Mouse (Mus musculus) kidney, postnatal 0 days (tissue): ENCODE measurements around the gene Kctd18. TPM values are rescaled to one million over a fixed set of nuclear protein-coding genes. Genes with fewer than 3 reads are reported as not detected.
"Not testable (repeated sequence)": the region's sequence is repeated elsewhere in the genome, so short reads cannot be mapped to it uniquely, and the experiment has no call there.

Experiments used
- ATAC-seq: fragments of 200-750 bp; cut with Nextera tagmentation; replicated peaks from 2 replicates; pipeline ENCODE4 v1.8.0; 2017; ENCODE audit warnings: low read depth, moderate number of reproducible peaks, moderate TSS enrichment, moderate library complexity; ENCODE audit not compliant: low FRiP score
- DNase-seq: peaks from one replicate; pipeline ENCODE4 v3.0.0-alpha.2; 2016; ENCODE audit warnings: low spot score
- H3K27ac ChIP-seq: fragments of 300-500 bp; sonication (generic); 2 replicates; pipeline ENCODE4 v1.5.1; 2014; ENCODE audit warnings: mild to moderate bottlenecking
- H3K27me3 ChIP-seq: fragments of 300-500 bp; sonication (generic); 2 replicates; pipeline ENCODE4 v1.6.1; 2014; ENCODE audit warnings: low read length, mixed read lengths; ENCODE audit not compliant: insufficient read depth
- H3K36me3 ChIP-seq: fragments of 300-500 bp; sonication (generic); 2 replicates; pipeline ENCODE4 v1.6.1; 2014; ENCODE audit warnings: low read length, mixed read lengths; ENCODE audit not compliant: insufficient read depth
- H3K4me1 ChIP-seq: fragments of 300-500 bp; sonication (generic); replicated peaks from 2 replicates; pipeline ENCODE4 v1.6.1; 2014; ENCODE audit warnings: antibody characterized with exemption, low read length, mixed read lengths; ENCODE audit not compliant: insufficient read depth
- H3K4me2 ChIP-seq: fragments of 300-500 bp; sonication (generic); 2 replicates; pipeline ENCODE4 v1.6.1; 2014; ENCODE audit warnings: mild to moderate bottlenecking, low read length, moderate library complexity, mixed read lengths
- H3K4me3 ChIP-seq: fragments of 300-500 bp; sonication (generic); replicated peaks from 2 replicates; pipeline ENCODE4 v1.5.1; 2014; ENCODE audit warnings: low read depth, low read length
- H3K9ac ChIP-seq: fragments of 300-500 bp; sonication (generic); 2 replicates; pipeline ENCODE4 v1.6.1; 2014; ENCODE audit warnings: low read depth, low read length
- H3K9me3 ChIP-seq: fragments of 300-500 bp; sonication (generic); replicated peaks from 2 replicates; pipeline ENCODE4 v1.6.1; 2016; ENCODE audit warnings: low read length, inconsistent platforms, mixed read lengths
- CTCF ChIP-seq: IDR thresholded peaks from 2 replicates; pipeline ENCODE4 v1.5.1; 2016; ENCODE audit warnings: antibody characterized with exemption, low read depth, mild to moderate bottlenecking, moderate library complexity
- WGBS: fragments of 180-500 bp; shearing (Covaris S2); extraction: QIAGEN DNeasy Blood & Tissue Kit; methylation state at CpG from one replicate; pipeline ENCODE4 v1.1.7; 2014; 5-methylcytosine and 5-hydroxymethylcytosine counted together
- polyA plus RNA-seq: library from polyadenylated mRNA; unstranded; fragments of >200 nt; fragmentation: Nextera tagmentation; extraction: Ambion mirVana; gene quantifications from 2 replicates; pipeline ENCODE4 v1.2.1, GENCODE M21; 2015

Kctd18 gene
- polyA plus RNA-seq, 1 experiment from 2014 or later, result 12.0 TPM

DNA sequence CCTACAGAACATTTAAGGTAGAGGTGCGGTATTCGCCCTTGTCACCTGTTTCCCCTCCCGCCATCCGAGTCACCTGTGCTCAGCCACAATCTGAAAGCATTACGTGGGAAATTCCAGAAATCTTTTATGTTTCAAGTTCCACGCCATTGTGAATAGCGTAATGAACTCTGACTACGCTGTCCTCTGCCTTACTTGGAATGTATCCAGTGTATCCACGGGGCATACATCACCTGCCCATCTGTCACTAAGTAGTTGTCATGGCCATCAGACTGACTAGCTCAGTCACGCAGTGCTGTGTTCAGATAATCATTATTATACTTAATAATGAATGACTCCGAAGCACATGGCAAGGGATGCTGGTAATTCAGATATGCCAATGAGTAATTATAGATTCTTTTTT, 36.8 kb upstream of the Kctd18 start:
- no peaks in the 10 kb centered on the region for H3K9me3 ChIP-seq
- H3K27me3 ChIP-seq, result no peaks in the 10 kb centered on the region
- DNase-seq (no peak), ATAC-seq (no peak)
- no peaks in the 10 kb centered on the region for H3K36me3 ChIP-seq
- H3K4me3 ChIP-seq, result no peak overlapping the region
- H3K4me2 ChIP-seq, result no peak overlapping the region
- H3K9ac ChIP-seq, result no peak overlapping the region
- H3K4me1 ChIP-seq, result 0 out of 2 replicates have a peak, but pooled peaks cover 3% of the 10 kb centered on the region
- WGBS, result 88% methylated on average over 11 of the region's 11 CpGs
- no peak for TF ChIP-seq CTCF
- no peak overlapping the region for H3K27ac ChIP-seq

- Histone ChIP-seq H3K9ac (no peak overlapping the region), H3K9me3 (no peaks in the 10 kb centered on the region), H3K4me3 (no peak overlapping the region), H3K36me3 (no peaks in the 10 kb centered on the region), H3K4me1 (no peaks in the 10 kb centered on the region), H3K4me2 (no peak overlapping the region), H3K27me3 (no peaks in the 10 kb centered on the region), H3K27ac (no peak overlapping the region)
- no peak for ATAC-seq
- WGBS, result 83% methylated on average over 5 of the region's 5 CpGs
- no peak for TF ChIP-seq CTCF
- DNase-seq, result no peak
Observed at GRCm38 (mm10) chr1:58049126-58049525, 30.4 kb upstream of the Kctd18 start.

DNA sequence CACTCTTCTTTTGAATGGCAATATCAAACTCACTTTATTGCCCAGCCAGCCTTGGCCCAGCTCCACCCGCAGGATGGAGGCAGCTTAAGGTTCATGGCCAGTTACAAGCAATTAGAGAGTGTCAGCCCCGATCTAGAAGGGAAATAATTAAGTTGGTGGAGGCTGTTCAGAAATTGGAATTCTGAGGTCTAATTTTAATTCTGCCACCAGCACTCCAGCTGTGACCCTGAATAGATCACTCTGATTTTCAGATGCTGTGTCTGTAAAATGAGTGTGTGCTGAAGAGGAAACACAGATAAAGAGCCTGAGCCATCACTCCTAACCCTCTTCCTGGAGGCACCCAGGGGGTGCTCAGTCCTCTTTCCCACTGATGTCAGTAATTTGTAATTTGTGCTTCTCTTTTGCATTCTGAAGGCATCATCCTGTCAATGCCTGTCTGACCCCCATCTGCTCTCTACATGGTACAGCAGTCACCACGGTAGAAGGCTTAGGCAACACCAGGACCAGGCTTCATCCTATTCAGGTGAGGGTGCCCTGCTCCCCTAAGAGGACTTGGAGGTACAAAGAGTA, 28.1 kb upstream of the Kctd18 start:
- no peaks in the 10 kb centered on the region for H3K36me3 ChIP-seq
- H3K27ac ChIP-seq, result no peak overlapping the region
- TF ChIP-seq CTCF, result no peak
- ATAC-seq, result no peak
- H3K27me3 ChIP-seq, result no peaks in the 10 kb centered on the region
- no peak for DNase-seq
- 66% methylated on average over 3 of the region's 3 CpGs for WGBS
- H3K9me3 ChIP-seq, result no peaks in the 10 kb centered on the region
- H3K4me3 ChIP-seq, result no peak overlapping the region
- no peaks in the 10 kb centered on the region for H3K4me1 ChIP-seq
- no peak overlapping the region for H3K4me2 ChIP-seq
- H3K9ac ChIP-seq, result no peak overlapping the region

GRCm38 (mm10) chr1:58045546-58045945, 26.8 kb upstream of the Kctd18 start:
- H3K4me1 ChIP-seq, result no peaks in the 10 kb centered on the region
- H3K36me3 ChIP-seq, result no peaks in the 10 kb centered on the region
- no peaks in the 10 kb centered on the region for H3K9me3 ChIP-seq
- no peak overlapping the region for H3K4me3 ChIP-seq
- no peak overlapping the region for H3K27ac ChIP-seq
- H3K27me3 ChIP-seq, result no peaks in the 10 kb centered on the region
- DNase-seq (no peak), ATAC-seq (no peak)
- no peak overlapping the region for H3K4me2 ChIP-seq
- H3K9ac ChIP-seq, result no peak overlapping the region
- WGBS, result 66% methylated on average over 5 of the region's 5 CpGs
- TF ChIP-seq CTCF, result no peak

DNA sequence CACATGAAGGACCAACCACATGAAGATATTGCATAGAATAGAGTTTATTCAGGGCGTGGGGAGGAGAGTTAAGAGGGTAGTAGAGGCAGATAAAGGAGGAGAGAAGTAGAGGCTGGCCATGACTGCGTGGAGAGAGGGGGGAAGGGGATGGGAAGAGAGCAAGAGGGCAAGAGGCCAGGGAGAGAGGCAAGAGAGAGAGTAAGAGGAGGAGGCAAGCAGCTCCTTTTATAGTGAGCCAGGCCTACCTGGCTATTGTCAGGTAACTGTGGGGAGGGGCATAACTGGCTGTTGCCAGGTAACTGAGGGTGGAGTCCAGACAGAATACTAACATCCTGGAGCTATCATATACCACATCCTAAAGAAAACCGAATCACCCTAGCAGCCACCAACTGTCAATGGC, 26.3 kb upstream of the Kctd18 start:
- no peak for TF ChIP-seq CTCF
- no peak for DNase-seq
- Histone ChIP-seq H3K4me2 (no peak overlapping the region), H3K4me1 (no peaks in the 10 kb centered on the region), H3K36me3 (no peaks in the 10 kb centered on the region), H3K9me3 (no peaks in the 10 kb centered on the region), H3K27ac (no peak overlapping the region), H3K27me3 (no peaks in the 10 kb centered on the region), H3K9ac (no peak overlapping the region), H3K4me3 (no peak overlapping the region)
- ATAC-seq, result no peak
- WGBS, result 69% methylated on average over 3 of the region's 3 CpGs

- H3K4me3 ChIP-seq, H3K27me3 ChIP-seq, H3K4me1 ChIP-seq, H3K9me3 ChIP-seq, H3K36me3 ChIP-seq, H3K27ac ChIP-seq, ATAC-seq, H3K4me2 ChIP-seq, H3K9ac ChIP-seq, DNase-seq: not testable (repeated sequence)
- WGBS, result 88% methylated on average over 9 of the region's 9 CpGs
Observed at GRCm38 (mm10) chr1:58037306-58037705, 18.6 kb upstream of the Kctd18 start.

DNA sequence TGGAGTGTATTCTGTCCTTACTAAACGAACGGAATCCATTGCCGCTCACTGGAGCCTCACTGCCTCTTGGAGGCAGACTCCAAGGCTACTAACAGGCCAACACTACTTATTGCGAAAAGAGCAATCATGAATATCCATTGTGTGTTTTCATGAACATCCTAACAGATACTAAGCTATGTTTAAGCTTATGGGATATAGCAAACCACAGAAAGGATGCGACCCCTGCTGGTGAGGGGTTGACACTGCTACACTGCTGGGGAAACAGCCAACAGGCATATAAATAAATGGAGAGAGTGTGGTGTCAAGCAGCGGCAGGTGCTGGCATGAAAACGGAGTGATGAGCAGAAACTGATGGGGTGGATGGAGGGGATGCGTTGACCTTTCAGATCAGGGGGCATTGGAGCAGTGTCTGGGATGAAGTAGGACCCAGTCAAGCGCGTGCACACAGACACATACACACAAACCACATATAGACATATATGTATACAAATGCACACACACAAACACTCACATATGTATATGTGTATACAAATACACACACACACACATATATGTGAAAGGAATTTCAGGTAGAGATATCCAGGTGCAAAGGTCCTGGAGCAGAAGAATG, 12.5 kb upstream of the Kctd18 start:
- ATAC-seq (no peak), DNase-seq (peak; percentile 84)
- peak; percentile 90 for TF ChIP-seq CTCF
- Histone ChIP-seq H3K4me3 (no peak overlapping the region), H3K27ac (no peak overlapping the region), H3K9me3 (no peaks in the 10 kb centered on the region), H3K9ac (no peak overlapping the region), H3K4me1 (no peaks in the 10 kb centered on the region), H3K36me3 (no peaks in the 10 kb centered on the region; the same call in 1 of the 2 replicates), H3K27me3 (no peaks in the 10 kb centered on the region), H3K4me2 (no peak overlapping the region)
- WGBS, result 61% methylated on average over 10 of the region's 10 CpGs
